Mouse (Mus musculus): Measurements from ENCODE around the gene Zfp534.
A peak's percentile ranks its signal among the peaks of the same experiment; 100 is the strongest.
"Not testable (repeated sequence)": the region's sequence is repeated elsewhere in the genome, so short reads cannot be mapped to it uniquely, and the experiment has no call there.

The Zfp534 gene

GRCm38 (mm10) chr4:147702453-147702852 lies at the start of gene Zfp534:
TSS of gene Zfp534 (minus strand) at chr4:147702553.
- DNase-seq (ENCODE audit: low read depth, low spot score), result peak; percentile 4

- peak; percentile 15 for DNase-seq (ENCODE audit: low read depth, low spot score)
Observed at GRCm38 (mm10) chr4:147746255-147746654, 43.9 kb upstream of the Zfp534 start.

- DNase-seq (ENCODE audit: low read depth, low spot score), result peak; percentile 86
Observed at GRCm38 (mm10) chr4:147738636-147739369, 36.5 kb upstream of the Zfp534 start.

- DNase-seq (ENCODE audit: low read depth, low spot score), result not testable (repeated sequence)
Observed at GRCm38 (mm10) chr4:147655245-147655644, 47.1 kb downstream of the Zfp534 start.

- DNase-seq (ENCODE audit: low read depth, low spot score), result not testable (repeated sequence)
Observed at GRCm38 (mm10) chr4:147647407-147647806, 54.9 kb downstream of the Zfp534 start.

- DNase-seq (ENCODE audit: low read depth, low spot score), result not testable (repeated sequence)
Observed at GRCm38 (mm10) chr4:147642413-147642812, 59.9 kb downstream of the Zfp534 start, which contains the start of gene Zfp979. TSS of gene Zfp979 (minus strand) at chr4:147642513.

GRCm38 (mm10) chr4:147641932-147642331 lies 60.4 kb downstream of the Zfp534 start:
- DNase-seq (ENCODE audit: low read depth, low spot score), result not testable (repeated sequence)

- DNase-seq (ENCODE audit: low read depth, low spot score), result not testable (repeated sequence)
Observed at GRCm38 (mm10) chr4:147633818-147634262, 68.5 kb downstream of the Zfp534 start.
